Mouse (Mus musculus) adrenal gland, postnatal 4 days (tissue): ENCODE data around the gene Lgmn. TPM values are rescaled to one million over a fixed set of nuclear protein-coding genes. Genes with fewer than 3 reads are reported as not detected.

Experiments
- DNase-seq, 2 experiments: peaks; one replicate each; pipeline ENCODE4 v3.0.0; 2021 to 2022; ENCODE audit warnings: low spot score in 2 of 2, mixed read lengths in 2 of 2
- long read RNA-seq, 2 experiments: library from polyadenylated mRNA; stranded (forward); transcript quantifications; one replicate each; pipeline ENCODE4 v2.0.0; 2021
- total RNA-seq, 2 experiments: library from RNA; stranded (reverse); gene quantifications; 2 replicates each; pipeline ENCODE4 v1.2.3; 2021

Lgmn gene
- total RNA-seq = 100 to 1,000 TPM; 135 to 146 TPM
- long read RNA-seq, experiment 1, transcript Lgmn-201 (14 exons, 1,990 nt) = major isoform, 184 of 217 reads
- long read RNA-seq, experiment 1, partial matches to known transcripts = 4 of 217 reads
- long read RNA-seq, experiment 1, other reads (novel, unspliced or antisense) = 25 of 217 reads
- long read RNA-seq, experiment 2, transcript Lgmn-201 (14 exons, 1,990 nt) = major isoform, 298 of 361 reads
- long read RNA-seq, experiment 2, transcript Lgmn-202 (13 exons, 1,835 nt) = minor isoform, 14 of 361 reads
- long read RNA-seq, experiment 2, partial matches to known transcripts = 10 of 361 reads
- long read RNA-seq, experiment 2, other reads (novel, unspliced or antisense) = 39 of 361 reads

GRCm38 (mm10) chr12:102439632-102440023, at the start of gene Lgmn:
TSS of gene Lgmn (minus strand) at chr12:102439813.
- peak; percentile 91 to 92 for DNase-seq

GRCm38 (mm10) chr12:102484946-102485345, 45.3 kb upstream of the Lgmn start:
- no peak for DNase-seq

- no peak for DNase-seq
Measured at GRCm38 (mm10) chr12:102480481-102480880, 40.9 kb upstream of the Lgmn start.

DNA sequence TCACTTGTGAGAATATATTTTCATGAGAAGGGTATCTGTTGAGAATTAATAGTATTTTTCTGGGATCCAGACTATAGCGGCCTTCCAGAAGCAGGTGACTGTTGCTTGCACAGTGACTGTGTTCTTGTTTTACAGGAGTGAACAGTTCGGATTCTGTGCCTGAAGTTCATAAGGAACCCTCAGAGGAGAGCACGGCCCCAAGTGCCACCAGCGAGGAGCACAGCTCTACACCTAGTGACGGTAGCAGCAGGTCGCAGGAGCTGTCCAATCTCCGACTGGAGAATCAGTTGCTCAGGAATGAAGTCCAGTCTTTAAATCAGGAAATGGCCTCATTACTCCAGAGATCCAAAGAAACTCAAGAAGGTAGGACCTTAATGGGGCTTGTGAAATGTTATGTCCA, 34.8 kb upstream of the Lgmn start:
- no peak for DNase-seq

DNA sequence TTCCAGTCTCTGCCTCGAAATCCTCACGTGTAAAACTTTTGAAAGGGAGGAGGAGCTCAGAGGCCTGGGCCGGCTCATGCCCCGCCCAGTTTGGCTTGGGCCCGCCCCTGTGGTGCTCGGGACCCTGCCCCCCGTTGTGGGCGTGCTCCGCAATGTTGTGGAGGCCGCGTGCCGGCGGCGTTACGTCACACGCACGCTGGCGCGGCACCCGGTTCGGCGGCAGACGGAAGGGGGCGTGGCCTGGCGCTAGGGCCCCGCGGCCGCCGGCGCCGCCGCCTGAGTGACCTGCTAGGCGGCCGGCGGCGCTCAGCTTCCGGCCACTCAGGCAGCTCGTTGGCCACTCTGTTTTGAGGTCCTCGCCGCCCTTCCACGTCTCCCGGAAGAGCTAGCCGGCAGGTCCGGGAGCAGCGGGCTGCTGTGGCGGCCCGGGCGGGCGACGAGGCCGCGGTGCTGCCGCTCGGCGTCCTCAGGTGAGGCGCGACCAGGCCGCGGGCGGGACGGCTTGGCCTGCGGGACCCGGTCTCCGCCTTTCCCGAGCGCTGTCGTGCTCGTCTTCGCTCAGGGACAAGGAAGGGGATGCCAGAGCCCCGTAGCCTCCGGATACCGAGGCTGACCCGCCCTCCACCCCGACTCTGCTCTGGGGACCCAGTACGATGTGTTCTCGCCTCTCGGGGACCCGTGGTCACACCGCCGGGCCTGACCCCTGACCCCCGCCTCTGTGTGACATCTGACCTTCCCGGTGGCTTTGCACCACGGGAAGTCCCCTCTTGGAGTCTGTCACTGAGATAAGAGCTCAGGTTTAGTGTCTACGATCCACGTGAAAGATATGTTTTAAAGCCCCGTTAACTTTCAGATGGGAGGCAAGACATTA, 29.5 kb upstream of the Lgmn start, which contains the start of gene Golga5:
TSS of gene Golga5 (plus strand) at position 242 of the 871 bp plus-strand sequence.
- DNase-seq = peak; percentile 92 to 95

- DNase-seq = no peak
Measured at GRCm38 (mm10) chr12:102468136-102468535, 28.5 kb upstream of the Lgmn start.

GRCm38 (mm10) chr12:102464650-102465049, 25.0 kb upstream of the Lgmn start:
- DNase-seq = no peak

GRCm38 (mm10) chr12:102461177-102461576, 21.6 kb upstream of the Lgmn start:
- DNase-seq = no peak

DNA sequence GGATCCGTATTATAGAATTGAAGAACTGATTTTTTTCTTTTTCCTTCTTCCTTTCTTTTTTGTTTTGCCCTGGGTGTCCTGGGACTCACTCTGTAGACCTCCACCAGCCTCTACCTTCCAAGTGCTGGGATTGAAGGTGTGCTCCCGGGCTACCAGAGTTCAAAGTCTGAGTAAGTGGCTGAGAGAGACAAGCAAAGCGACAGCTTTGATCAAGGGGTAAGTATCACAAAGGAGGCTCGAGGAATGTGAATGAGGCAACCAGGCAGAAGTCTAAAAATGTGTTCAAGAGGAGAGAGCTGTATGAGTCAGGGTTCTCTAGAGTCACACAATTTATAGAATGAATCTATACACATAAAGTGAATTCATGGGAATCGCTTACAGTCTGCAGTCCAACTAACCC, 20.4 kb upstream of the Lgmn start:
- no peak for DNase-seq

- DNase-seq = no peak
Measured at GRCm38 (mm10) chr12:102456467-102457193, 17.0 kb upstream of the Lgmn start.

- no peak for DNase-seq
Measured at GRCm38 (mm10) chr12:102453581-102453980, 14.0 kb upstream of the Lgmn start.

DNA sequence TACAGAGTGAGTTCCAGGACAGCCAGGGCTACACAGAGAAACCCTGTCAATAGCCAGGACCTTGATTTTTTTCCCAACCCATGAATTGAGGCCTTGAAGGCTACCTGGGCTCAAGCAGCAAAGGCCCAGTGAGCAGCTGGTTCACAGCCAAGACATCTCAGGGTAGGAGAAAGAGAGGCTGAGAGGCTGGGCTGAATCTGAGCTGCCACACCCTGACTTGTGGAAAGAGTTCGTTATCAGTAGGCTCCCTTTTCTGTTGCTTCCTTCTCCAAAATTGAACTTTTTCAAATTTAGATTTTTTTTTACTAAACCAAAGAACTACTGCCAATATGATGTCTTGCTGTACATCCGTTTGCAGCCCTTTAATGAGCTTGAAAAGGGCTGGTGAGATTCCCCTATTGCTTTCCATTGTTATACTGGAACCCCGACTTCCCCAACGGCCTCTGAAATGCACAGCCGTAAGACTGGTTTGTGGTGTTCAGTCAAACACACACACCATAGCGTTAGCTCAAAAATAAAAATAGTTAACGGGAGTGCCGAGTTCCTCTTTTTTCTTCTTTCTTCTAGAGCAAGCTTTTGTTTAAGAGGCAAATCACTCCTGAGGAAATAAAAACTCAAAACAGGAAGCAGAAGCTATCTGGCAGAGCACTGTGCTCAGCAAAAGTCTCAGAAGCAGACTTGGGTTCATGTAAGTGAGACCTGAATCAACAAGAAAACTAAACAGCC, 11.7 kb upstream of the Lgmn start:
- no peak for DNase-seq

DNA sequence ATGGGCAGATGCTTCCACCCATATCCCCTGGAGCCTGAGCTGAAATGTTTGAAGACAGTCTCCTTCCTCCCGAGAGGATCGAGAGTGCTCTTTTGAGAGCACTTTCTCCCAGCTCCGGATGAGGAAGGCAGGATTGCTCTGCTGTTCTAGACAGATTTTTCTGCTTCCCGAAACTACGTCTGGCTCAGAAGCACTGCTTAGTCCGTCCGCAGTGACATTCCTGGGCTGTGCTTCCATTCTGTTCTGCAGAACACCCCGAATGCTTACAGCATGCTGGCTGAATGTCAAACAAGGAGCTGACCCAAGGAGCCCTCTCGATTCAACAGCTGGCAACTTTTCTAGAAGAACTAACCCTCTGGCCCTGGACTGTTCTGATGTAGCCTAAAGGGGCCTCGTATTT, 10.8 kb upstream of the Lgmn start:
- no peak for DNase-seq

DNA sequence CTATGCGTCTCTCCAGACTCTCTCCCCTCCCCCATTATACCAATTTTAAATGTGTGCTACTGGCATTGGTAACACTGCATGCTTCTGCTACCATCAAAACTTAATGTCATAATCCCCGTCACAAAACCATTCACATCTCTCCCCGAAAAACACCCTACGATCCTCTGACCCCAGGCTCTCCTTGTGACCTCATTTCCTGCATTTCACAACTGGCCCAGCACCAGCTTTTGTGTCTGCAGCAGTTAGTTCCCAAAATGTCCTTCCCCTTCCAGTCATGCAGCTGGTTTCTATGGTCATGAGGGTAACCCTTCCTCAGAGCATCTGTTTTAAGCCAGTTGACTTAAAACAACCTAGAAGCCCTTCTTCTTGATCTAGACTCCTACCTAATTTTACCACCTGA, 5.8 kb upstream of the Lgmn start:
- no peak for DNase-seq

- no peak for DNase-seq
Measured at GRCm38 (mm10) chr12:102443676-102444075, 4.1 kb upstream of the Lgmn start.

DNA sequence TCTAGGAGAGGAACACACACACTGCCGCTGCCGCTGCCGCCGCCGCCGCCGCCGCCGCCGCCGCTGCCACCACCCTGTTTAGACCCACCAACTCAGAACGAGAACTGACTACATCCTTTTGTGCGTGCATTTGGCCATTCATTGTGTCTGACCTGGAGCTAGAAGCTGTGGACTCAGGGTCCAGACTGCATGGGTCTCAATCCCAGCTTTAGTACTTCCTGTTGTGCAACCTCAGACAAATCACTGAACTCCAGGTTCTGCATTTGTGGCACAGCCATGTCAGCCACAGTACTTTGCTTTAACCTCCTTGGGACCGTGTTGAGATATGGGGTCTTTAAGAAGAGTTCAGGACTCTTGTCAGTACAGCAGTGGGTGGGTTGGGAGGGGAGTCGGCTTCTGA, 3.0 kb upstream of the Lgmn start:
- no peak for DNase-seq

DNA sequence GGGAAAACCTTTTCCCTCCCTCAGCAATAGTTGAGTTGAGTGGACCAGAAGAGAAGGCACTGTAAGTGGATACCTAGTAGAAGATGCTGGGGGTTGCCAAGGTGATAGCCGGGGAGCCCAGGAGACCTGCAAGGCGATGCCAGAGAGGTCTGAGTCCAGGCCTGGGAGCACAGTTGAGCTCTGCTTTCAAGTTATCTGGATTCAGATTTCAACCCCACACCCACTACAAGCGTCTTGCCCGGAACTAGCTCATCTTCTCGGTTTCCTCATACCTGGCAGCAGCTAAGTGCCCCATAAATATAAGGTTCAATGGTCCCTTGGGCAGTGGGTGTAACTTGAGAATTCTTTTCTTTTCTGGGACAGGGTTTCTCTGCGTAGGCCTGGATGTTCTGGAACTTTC, 1.5 kb upstream of the Lgmn start:
- DNase-seq = no peak

DNA sequence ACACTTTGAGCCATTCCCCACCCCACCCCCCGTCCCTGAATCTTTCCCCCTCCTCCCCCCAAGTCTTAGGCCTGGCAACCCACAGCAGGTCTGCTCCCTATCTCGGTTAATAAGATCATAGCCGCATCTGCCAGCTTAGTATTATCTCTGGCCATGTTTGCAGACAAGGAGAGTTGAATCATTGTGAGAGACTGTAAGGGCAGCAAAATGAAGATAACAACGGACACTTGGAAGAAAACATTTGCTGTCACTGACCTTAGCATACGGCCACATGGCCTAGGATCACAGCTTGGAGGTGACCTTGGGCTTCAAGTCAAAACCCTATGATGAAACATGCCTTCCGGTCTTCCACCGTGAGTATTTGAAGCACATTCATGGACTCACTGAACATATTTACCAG, 938 bp upstream of the Lgmn start:
- no peak for DNase-seq

DNA sequence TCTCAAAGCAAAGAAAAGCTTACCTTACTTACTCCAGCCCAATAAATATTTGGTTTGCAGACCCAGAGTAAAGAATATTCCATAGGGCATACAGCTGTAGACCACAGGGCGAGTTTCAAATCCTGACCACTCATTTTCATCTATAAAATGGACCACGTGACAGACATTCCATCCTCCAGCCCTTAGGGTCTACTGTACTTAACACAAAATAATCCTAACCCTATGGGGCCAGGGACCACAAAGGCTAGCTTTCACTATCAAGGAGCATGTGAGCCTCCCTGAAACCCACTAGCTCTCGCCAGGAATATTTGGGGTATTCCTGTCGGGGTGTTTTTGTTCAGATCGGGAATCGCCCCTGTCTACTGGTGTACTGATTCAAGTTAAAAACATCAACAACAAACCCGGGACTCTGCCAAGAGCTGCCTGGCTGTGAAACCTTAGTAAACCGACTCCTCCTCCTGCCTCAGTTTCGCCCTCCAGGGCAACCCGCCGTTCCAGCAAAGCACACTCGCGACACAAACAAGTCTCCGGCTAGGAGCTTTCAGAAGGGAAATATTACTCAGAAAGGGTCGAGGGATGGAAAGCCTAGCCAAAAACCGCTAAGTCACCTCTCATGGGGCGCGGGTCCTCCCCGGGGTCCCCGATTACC, 506 bp downstream of the Lgmn start:
- no peak for DNase-seq

DNA sequence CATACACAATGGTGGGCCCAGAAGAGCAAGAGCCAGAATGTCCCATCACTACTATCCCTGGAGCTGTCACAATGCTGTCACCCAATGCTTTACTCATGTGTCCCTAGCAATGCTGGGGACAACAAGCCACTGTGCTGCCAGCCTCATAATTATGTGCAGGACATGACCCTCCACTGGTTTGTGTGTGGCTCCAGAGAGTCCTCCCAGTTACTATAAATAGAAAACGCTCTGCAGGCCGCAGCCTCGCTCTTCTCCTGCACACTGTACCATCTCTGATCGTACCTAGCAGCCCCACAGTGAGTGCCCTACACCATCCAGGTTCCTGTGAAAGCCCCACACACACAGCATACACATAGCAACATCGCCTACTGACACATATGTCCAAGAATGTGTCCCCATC, 1.7 kb downstream of the Lgmn start:
- DNase-seq = no peak
